Mouse (Mus musculus) right cerebral cortex, postnatal 36 days (tissue): Measurements from ENCODE around the gene Aifm3.
"Not testable (repeated sequence)": the region's sequence is repeated elsewhere in the genome, so short reads cannot be mapped to it uniquely, and the experiment has no call there.

Source experiments
- DNase-seq, 2 experiments: peaks; one replicate each; pipeline ENCODE4 v3.0.0; 2022; ENCODE audit warnings: low spot score in 2 of 2, mixed read lengths in 1 of 2

The Aifm3 gene

DNA sequence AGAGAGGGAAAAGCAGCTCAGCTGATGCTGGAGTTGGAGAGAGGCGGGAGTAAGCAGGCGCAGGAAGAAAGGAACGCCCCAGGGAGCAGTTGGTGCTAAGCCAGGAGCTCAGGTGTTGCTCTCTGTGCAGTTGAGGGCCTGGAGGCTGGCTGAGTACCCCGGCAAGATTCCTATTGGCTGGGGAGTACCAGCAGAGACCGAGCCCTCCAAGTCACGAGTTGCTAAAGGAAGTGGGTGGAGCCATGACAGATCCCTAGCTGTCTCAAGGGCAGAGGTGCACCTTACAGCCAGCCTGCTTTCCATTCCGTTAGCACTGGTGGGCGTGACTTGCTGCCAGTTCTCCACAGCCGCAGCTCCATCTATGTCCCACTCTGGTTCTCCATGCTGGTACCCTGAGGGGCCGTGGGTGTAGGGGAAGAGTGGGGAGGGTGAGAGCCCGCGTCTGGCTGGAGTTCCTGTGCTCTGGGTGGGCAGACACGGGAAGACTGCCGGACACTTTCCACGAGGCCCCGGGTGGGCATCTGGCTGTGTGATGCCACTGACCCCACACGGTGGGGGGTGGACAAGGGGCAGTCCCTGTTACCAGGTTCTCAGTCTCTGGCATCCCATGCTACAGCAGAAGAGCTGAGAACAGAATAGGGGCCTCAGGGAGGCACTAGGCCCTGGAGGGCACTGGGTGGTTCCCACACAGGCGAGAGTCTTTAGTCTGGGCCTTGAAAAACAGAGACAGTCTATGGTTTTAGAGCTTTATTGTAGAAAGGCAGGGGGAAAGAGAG lies 64.7 kb downstream of the Aifm3 start:
- no peak for DNase-seq

DNA sequence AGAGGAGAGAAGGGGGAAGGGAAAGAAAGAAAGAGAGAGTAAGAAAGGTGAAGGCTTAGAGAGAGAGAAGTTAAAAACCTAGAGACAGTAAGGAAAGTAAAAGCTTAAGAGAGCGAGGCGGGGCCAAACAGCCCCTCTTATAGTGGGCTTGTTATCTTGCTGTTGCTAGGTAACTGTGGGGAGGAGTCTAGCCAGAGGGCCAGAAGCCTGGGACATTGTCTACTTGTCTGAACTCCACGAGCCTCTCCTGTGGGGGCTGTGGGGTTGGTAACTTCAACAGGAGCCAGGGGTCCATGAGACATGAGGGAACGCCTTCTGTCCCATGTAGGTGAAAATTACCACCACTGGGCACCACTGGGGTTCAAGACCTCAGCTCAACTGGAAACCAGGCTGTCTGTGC lies 65.3 kb downstream of the Aifm3 start:
- not testable (repeated sequence) for DNase-seq

DNA sequence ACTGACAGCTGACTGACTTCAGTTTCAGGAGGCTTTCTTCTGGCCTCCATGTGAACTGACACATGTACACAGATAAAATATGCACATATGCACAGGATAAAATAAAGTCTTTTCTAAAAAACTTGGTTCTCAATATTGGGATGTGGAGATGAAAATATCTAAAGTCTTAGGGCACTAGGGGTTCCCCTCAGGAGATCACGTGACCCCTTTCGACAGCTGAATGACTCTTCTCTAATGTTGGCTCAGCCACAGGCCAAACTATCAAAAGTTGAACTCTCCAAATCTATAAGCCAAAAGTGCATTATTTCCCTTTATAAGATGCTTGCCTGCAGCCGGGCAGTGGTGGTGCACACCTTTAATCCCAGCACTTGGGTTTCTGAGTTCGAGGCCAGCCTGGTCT lies 66.8 kb downstream of the Aifm3 start:
- no peak for DNase-seq

DNA sequence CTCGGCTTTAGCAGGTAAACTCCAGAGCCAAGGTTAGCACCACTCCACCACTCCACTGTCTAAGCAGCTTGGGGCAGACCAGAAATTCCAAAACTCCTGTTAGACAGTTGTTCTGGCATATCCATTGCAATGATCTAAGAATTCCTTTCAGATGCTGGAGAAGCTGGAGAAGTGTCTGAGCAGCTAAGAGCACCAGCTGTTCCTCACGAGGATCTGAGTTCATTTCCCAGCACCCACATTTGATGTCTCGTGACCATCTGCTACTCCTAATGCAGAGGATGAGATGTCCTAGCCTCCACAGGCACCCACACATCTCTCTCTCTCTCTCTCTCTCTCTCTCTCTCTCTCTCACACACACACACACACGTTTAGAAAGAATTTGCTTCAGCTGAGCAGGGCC lies 67.5 kb downstream of the Aifm3 start:
- no peak for DNase-seq
